Mouse (Mus musculus): ENCODE measurements around the gene Rrp36. TPM values are rescaled to one million over a fixed set of nuclear protein-coding genes. Genes with fewer than 3 reads are reported as not detected.

Gene Rrp36
- polyA plus RNA-seq, 1 experiment, result 48.5 TPM

- Histone ChIP-seq H3K4me1 (ENCODE audit: control insufficient read depth, insufficient read depth, low read length) (peaks cover 4% of the 10 kb centered on the region), H3K4me3 (ENCODE audit: low read depth, low read length) (peak overlapping the region; percentile 84), H3K36me3 (ENCODE audit: control insufficient read depth, insufficient read depth, low read length, poor library complexity, severe bottlenecking) (no peaks in the 10 kb centered on the region), H3K27me3 (ENCODE audit: control insufficient read depth, insufficient read depth, low read length, poor library complexity, severe bottlenecking) (no peaks in the 10 kb centered on the region), H3K9me3 (replicated peaks; ENCODE audit: control insufficient read depth, insufficient read depth, low read length, poor library complexity, severe bottlenecking) (no peaks in the 10 kb centered on the region), H3K27ac (ENCODE audit: insufficient read depth, low read length) (peak overlapping the region; percentile 42; the same call in 1 of the 2 replicates), H3K9ac (ENCODE audit: low read depth, poor library complexity, severe bottlenecking) (peak overlapping the region; percentile 98)
- TF ChIP-seq POLR2A (IDR thresholded peaks at IDR 0.05; ENCODE audit: insufficient read depth, low read length) (no peak), EP300 (IDR thresholded peaks at IDR 0.05; ENCODE audit: insufficient read depth, low read depth, low read length) (no peak), CTCF (IDR thresholded peaks at IDR 0.05; ENCODE audit: low read depth, low read length) (no peak)
Measured at GRCm38 (mm10) chr17:46703971-46704886, 30.1 kb upstream of the Rrp36 start.

GRCm38 (mm10) chr17:46702506-46702905 is 28.4 kb upstream of the Rrp36 start:
- no peak overlapping the region for H3K4me3 ChIP-seq (ENCODE audit: low read depth, low read length)

GRCm38 (mm10) chr17:46702100-46702499 is 27.9 kb upstream of the Rrp36 start:
- Histone ChIP-seq H3K9me3 (replicated peaks; ENCODE audit: control insufficient read depth, insufficient read depth, low read length, poor library complexity, severe bottlenecking) (no peaks in the 10 kb centered on the region), H3K9ac (ENCODE audit: low read depth, poor library complexity, severe bottlenecking) (no peak overlapping the region), H3K27me3 (ENCODE audit: control insufficient read depth, insufficient read depth, low read length, poor library complexity, severe bottlenecking) (no peaks in the 10 kb centered on the region), H3K36me3 (ENCODE audit: control insufficient read depth, insufficient read depth, low read length, poor library complexity, severe bottlenecking) (no peaks in the 10 kb centered on the region), H3K4me1 (ENCODE audit: control insufficient read depth, insufficient read depth, low read length) (peaks cover 4% of the 10 kb centered on the region), H3K27ac (ENCODE audit: insufficient read depth, low read length) (no peak overlapping the region), H3K4me3 (ENCODE audit: low read depth, low read length) (no peak overlapping the region)
- no peak for TF ChIP-seq POLR2A (IDR thresholded peaks at IDR 0.05; ENCODE audit: insufficient read depth, low read length)
- no peak for TF ChIP-seq CTCF (IDR thresholded peaks at IDR 0.05; ENCODE audit: low read depth, low read length)
- TF ChIP-seq EP300 (IDR thresholded peaks at IDR 0.05; ENCODE audit: insufficient read depth, low read depth, low read length), result no peak

More at GRCm38 (mm10) chr17:46702506-46702905, 28.4 kb upstream of the Rrp36 start:
- H3K9ac ChIP-seq (ENCODE audit: low read depth, poor library complexity, severe bottlenecking), result no peak overlapping the region
- no peaks in the 10 kb centered on the region for H3K9me3 ChIP-seq (replicated peaks; ENCODE audit: control insufficient read depth, insufficient read depth, low read length, poor library complexity, severe bottlenecking)
- no peak for TF ChIP-seq POLR2A (IDR thresholded peaks at IDR 0.05; ENCODE audit: insufficient read depth, low read length)
- no peak for TF ChIP-seq EP300 (IDR thresholded peaks at IDR 0.05; ENCODE audit: insufficient read depth, low read depth, low read length)
- no peak for TF ChIP-seq CTCF (IDR thresholded peaks at IDR 0.05; ENCODE audit: low read depth, low read length)
- H3K27me3 ChIP-seq (ENCODE audit: control insufficient read depth, insufficient read depth, low read length, poor library complexity, severe bottlenecking), result no peaks in the 10 kb centered on the region
- H3K27ac ChIP-seq (ENCODE audit: insufficient read depth, low read length), result no peak overlapping the region
- peaks cover 4% of the 10 kb centered on the region for H3K4me1 ChIP-seq (ENCODE audit: control insufficient read depth, insufficient read depth, low read length)
- no peaks in the 10 kb centered on the region for H3K36me3 ChIP-seq (ENCODE audit: control insufficient read depth, insufficient read depth, low read length, poor library complexity, severe bottlenecking)

GRCm38 (mm10) chr17:46701489-46701888 is 27.3 kb upstream of the Rrp36 start:
- Histone ChIP-seq H3K9me3 (replicated peaks; ENCODE audit: control insufficient read depth, insufficient read depth, low read length, poor library complexity, severe bottlenecking) (no peaks in the 10 kb centered on the region), H3K27ac (ENCODE audit: insufficient read depth, low read length) (no peak overlapping the region), H3K4me3 (ENCODE audit: low read depth, low read length) (no peak overlapping the region), H3K9ac (ENCODE audit: low read depth, poor library complexity, severe bottlenecking) (no peak overlapping the region), H3K27me3 (ENCODE audit: control insufficient read depth, insufficient read depth, low read length, poor library complexity, severe bottlenecking) (no peaks in the 10 kb centered on the region), H3K4me1 (ENCODE audit: control insufficient read depth, insufficient read depth, low read length) (peaks cover 4% of the 10 kb centered on the region), H3K36me3 (ENCODE audit: control insufficient read depth, insufficient read depth, low read length, poor library complexity, severe bottlenecking) (no peaks in the 10 kb centered on the region)
- TF ChIP-seq CTCF (IDR thresholded peaks at IDR 0.05; ENCODE audit: low read depth, low read length) (no peak), POLR2A (IDR thresholded peaks at IDR 0.05; ENCODE audit: insufficient read depth, low read length) (no peak), EP300 (IDR thresholded peaks at IDR 0.05; ENCODE audit: insufficient read depth, low read depth, low read length) (no peak)

- no peaks in the 10 kb centered on the region for H3K9me3 ChIP-seq (replicated peaks; ENCODE audit: control insufficient read depth, insufficient read depth, low read length, poor library complexity, severe bottlenecking)
- no peak overlapping the region for H3K9ac ChIP-seq (ENCODE audit: low read depth, poor library complexity, severe bottlenecking)
- no peak overlapping the region for H3K4me3 ChIP-seq (ENCODE audit: low read depth, low read length)
- no peaks in the 10 kb centered on the region for H3K36me3 ChIP-seq (ENCODE audit: control insufficient read depth, insufficient read depth, low read length, poor library complexity, severe bottlenecking)
- H3K27ac ChIP-seq (ENCODE audit: insufficient read depth, low read length), result no peak overlapping the region
- H3K27me3 ChIP-seq (ENCODE audit: control insufficient read depth, insufficient read depth, low read length, poor library complexity, severe bottlenecking), result no peaks in the 10 kb centered on the region
- peaks cover 4% of the 10 kb centered on the region for H3K4me1 ChIP-seq (ENCODE audit: control insufficient read depth, insufficient read depth, low read length)
- TF ChIP-seq POLR2A (IDR thresholded peaks at IDR 0.05; ENCODE audit: insufficient read depth, low read length), result no peak
- TF ChIP-seq EP300 (IDR thresholded peaks at IDR 0.05; ENCODE audit: insufficient read depth, low read depth, low read length), result no peak
- no peak for TF ChIP-seq CTCF (IDR thresholded peaks at IDR 0.05; ENCODE audit: low read depth, low read length)
Measured at GRCm38 (mm10) chr17:46699912-46700311, 25.8 kb upstream of the Rrp36 start.

- H3K27ac ChIP-seq (ENCODE audit: insufficient read depth, low read length), result no peak overlapping the region
- no peaks in the 10 kb centered on the region for H3K36me3 ChIP-seq (ENCODE audit: control insufficient read depth, insufficient read depth, low read length, poor library complexity, severe bottlenecking)
- TF ChIP-seq CTCF (IDR thresholded peaks at IDR 0.05; ENCODE audit: low read depth, low read length), result no peak
- TF ChIP-seq POLR2A (IDR thresholded peaks at IDR 0.05; ENCODE audit: insufficient read depth, low read length), result no peak
- TF ChIP-seq EP300 (IDR thresholded peaks at IDR 0.05; ENCODE audit: insufficient read depth, low read depth, low read length), result no peak
- H3K27me3 ChIP-seq (ENCODE audit: control insufficient read depth, insufficient read depth, low read length, poor library complexity, severe bottlenecking), result no peaks in the 10 kb centered on the region
- H3K9ac ChIP-seq (ENCODE audit: low read depth, poor library complexity, severe bottlenecking), result no peak overlapping the region
- peaks cover 4% of the 10 kb centered on the region for H3K4me1 ChIP-seq (ENCODE audit: control insufficient read depth, insufficient read depth, low read length)
- no peak overlapping the region for H3K4me3 ChIP-seq (ENCODE audit: low read depth, low read length)
- no peaks in the 10 kb centered on the region for H3K9me3 ChIP-seq (replicated peaks; ENCODE audit: control insufficient read depth, insufficient read depth, low read length, poor library complexity, severe bottlenecking)
Measured at GRCm38 (mm10) chr17:46699245-46699644, 25.1 kb upstream of the Rrp36 start.
